In the genomic region with DNA sequence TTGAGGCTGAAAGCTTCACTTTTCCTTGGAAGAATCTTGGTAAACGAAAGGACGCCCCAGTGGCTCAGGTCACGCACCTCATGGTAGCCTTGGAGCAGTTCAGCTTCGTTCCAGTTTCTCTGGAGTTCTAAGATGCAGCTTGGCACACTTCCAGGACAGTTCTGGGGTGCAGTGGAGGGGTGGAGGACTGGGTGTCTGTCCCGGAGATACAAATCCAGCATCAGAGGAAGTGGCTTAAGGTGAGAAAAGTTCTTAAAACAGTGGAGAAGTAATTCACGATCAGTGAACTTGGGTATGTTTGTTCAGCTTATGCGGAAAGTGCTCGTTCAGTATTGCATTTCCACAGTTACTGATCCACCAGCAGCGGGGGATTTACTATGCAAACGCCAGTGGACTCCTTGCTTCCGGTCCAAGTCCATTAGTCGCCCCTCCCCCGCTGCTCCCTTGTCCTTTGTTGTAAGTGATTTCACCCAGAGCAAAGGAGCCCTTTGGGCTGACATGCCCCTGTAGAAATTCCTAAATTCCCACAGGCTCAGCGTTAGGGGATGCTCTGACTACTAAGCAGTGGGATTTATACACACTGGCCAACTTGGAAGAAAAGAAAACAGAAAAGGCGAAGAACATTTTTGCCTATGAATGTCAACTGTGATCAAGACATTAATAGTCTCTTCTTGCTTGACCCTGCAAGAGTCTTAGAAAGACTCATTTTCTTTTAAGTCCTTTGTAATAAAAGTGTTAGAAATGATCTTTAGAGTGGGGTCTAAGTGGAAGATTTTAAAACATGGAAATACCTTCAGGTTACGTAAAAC, we compare ENCODE assay signal across 8 mouse cellular contexts.
DNase-seq lines count a peak whose midpoint lies in the region; ATAC-seq and TF ChIP-seq lines count a peak whose summit lies in the region.

No protein-coding gene starts in this region.

- H3K27ac ChIP-seq in embryonic facial prominence, embryonic 14.5 days (replicated peaks; ENCODE audit: low read depth, low read length) = peak overlapping the region; percentile 17
- H3K27ac ChIP-seq in heart, postnatal 0 days (ENCODE audit: low read depth) = no peak overlapping the region
- H3K27ac ChIP-seq in liver, embryonic 11.5 days (ENCODE audit: low read depth, low read length) = no peak overlapping the region
- peak overlapping the region; percentile 54 for H3K27ac ChIP-seq in neural tube, embryonic 13.5 days (replicated peaks)

- peak overlapping the region; percentile 30 for H3K4me3 ChIP-seq in embryonic facial prominence, embryonic 14.5 days (ENCODE audit: low read depth, low read length)
- peak overlapping the region; percentile 45 for H3K4me3 ChIP-seq in heart, postnatal 0 days (ENCODE audit: low read depth, low read length)
- H3K4me3 ChIP-seq in liver, embryonic 11.5 days (ENCODE audit: low read depth, low read length) = peak overlapping the region; percentile 47
- peak overlapping the region; percentile 44 for H3K4me3 ChIP-seq in neural tube, embryonic 13.5 days

- H3K4me2 ChIP-seq in embryonic facial prominence, embryonic 14.5 days (ENCODE audit: low read depth, low read length) = peak overlapping the region; percentile 60
- H3K4me2 ChIP-seq in heart, postnatal 0 days (ENCODE audit: low read depth, low read length) = peak overlapping the region; percentile 72
- peak overlapping the region; percentile 64 for H3K4me2 ChIP-seq in liver, embryonic 11.5 days
- peak overlapping the region; percentile 84 for H3K4me2 ChIP-seq in neural tube, embryonic 13.5 days

- peak; percentile 80 for ATAC-seq in embryonic facial prominence, embryonic 14.5 days (ENCODE audit: low read depth)
- peak; percentile 55; the same call in 1 of the 2 replicates for ATAC-seq in heart, postnatal 0 days (ENCODE audit: insufficient read depth, low read depth)
- no peak for ATAC-seq in liver, embryonic 11.5 days (replicated peaks; ENCODE audit: low FRiP score)
- ATAC-seq in neural tube, embryonic 13.5 days (ENCODE audit: low read depth) = peak; percentile 91
- no peak for ATAC-seq in monocyte, adult 5-6 weeks (replicated peaks; ENCODE audit: insufficient number of reproducible peaks, low FRiP score, low TSS enrichment, poor library complexity, severe bottlenecking)

- WGBS in embryonic facial prominence, embryonic 14.5 days = 9% methylated on average over 16 of the region's 16 CpGs
- WGBS in heart, postnatal 0 days = 12% methylated on average over 16 of the region's 16 CpGs
- WGBS in liver, embryonic 11.5 days = 12% methylated on average over 16 of the region's 16 CpGs
- WGBS in neural tube, embryonic 13.5 days = 8% methylated on average over 16 of the region's 16 CpGs

- no peaks in the 10 kb centered on the region for H3K9me3 ChIP-seq in embryonic facial prominence, embryonic 14.5 days (ENCODE audit: control insufficient read depth, low read length)
- no peaks in the 10 kb centered on the region for H3K9me3 ChIP-seq in heart, postnatal 0 days (replicated peaks; ENCODE audit: control insufficient read depth, low read length)
- no peaks in the 10 kb centered on the region for H3K9me3 ChIP-seq in liver, embryonic 11.5 days (ENCODE audit: control insufficient read depth, low read length)
- no peaks in the 10 kb centered on the region for H3K9me3 ChIP-seq in neural tube, embryonic 13.5 days

- no peaks in the 10 kb centered on the region for H3K36me3 ChIP-seq in embryonic facial prominence, embryonic 14.5 days (ENCODE audit: control insufficient read depth, insufficient read depth, low read length)
- H3K36me3 ChIP-seq in heart, postnatal 0 days (replicated peaks; ENCODE audit: control insufficient read depth, insufficient read depth, low read length) = no peaks in the 10 kb centered on the region
- no peaks in the 10 kb centered on the region for H3K36me3 ChIP-seq in liver, embryonic 11.5 days (ENCODE audit: control insufficient read depth, insufficient read depth, low read length)
- no peaks in the 10 kb centered on the region for H3K36me3 ChIP-seq in neural tube, embryonic 13.5 days

- H3K27me3 ChIP-seq in embryonic facial prominence, embryonic 14.5 days (replicated peaks; ENCODE audit: control insufficient read depth, insufficient read depth, low read length) = no peaks in the 10 kb centered on the region
- no peaks in the 10 kb centered on the region for H3K27me3 ChIP-seq in heart, postnatal 0 days (ENCODE audit: control insufficient read depth, insufficient read depth, low read length)
- no peaks in the 10 kb centered on the region for H3K27me3 ChIP-seq in liver, embryonic 11.5 days (replicated peaks; ENCODE audit: control insufficient read depth, insufficient read depth, low read length)
- no peaks in the 10 kb centered on the region for H3K27me3 ChIP-seq in neural tube, embryonic 13.5 days

- H3K4me1 ChIP-seq in embryonic facial prominence, embryonic 14.5 days (ENCODE audit: control insufficient read depth, insufficient read depth, low read length) = peaks cover 7% of the 10 kb centered on the region; the same call in 1 of the 2 replicates
- H3K4me1 ChIP-seq in heart, postnatal 0 days (ENCODE audit: control insufficient read depth, insufficient read depth) = peaks cover 13% of the 10 kb centered on the region; the same call in 1 of the 2 replicates
- H3K4me1 ChIP-seq in liver, embryonic 11.5 days (replicated peaks; ENCODE audit: control insufficient read depth, insufficient read depth, low read length) = no peaks in the 10 kb centered on the region
- peaks cover 15% of the 10 kb centered on the region for H3K4me1 ChIP-seq in neural tube, embryonic 13.5 days (replicated peaks)

- H3K9ac ChIP-seq in embryonic facial prominence, embryonic 14.5 days (ENCODE audit: low read depth, low read length) = peak overlapping the region; percentile 44
- H3K9ac ChIP-seq in heart, postnatal 0 days (replicated peaks; ENCODE audit: low read depth, low read length) = 0 out of 2 replicates have a peak overlapping the region, but pooled peaks have one; percentile 37
- no peak overlapping the region; the same call in 1 of the 2 replicates for H3K9ac ChIP-seq in liver, embryonic 11.5 days (ENCODE audit: low read depth, low read length)
- peak overlapping the region; percentile 67 for H3K9ac ChIP-seq in neural tube, embryonic 13.5 days

- DNase-seq in gastrocnemius, postnatal 10 days = peak; percentile 8
- DNase-seq in gastrocnemius, adult 18-20 months (ENCODE audit: low spot score) = no peak
- peak; percentile 82 for DNase-seq in embryonic facial prominence, embryonic 14.5 days (ENCODE audit: low spot score)
- DNase-seq in heart, postnatal 0 days (ENCODE audit: low spot score) = peak; percentile 21
- peak; percentile 87 for DNase-seq in kidney, postnatal 14 days
- peak; percentile 39 for DNase-seq in liver, embryonic 11.5 days (ENCODE audit: low spot score)

- TF ChIP-seq CTCF in heart, postnatal 0 days (IDR thresholded peaks at IDR 0.05; ENCODE audit: low read depth) = no peak

- no peak for TF ChIP-seq EP300 in heart, postnatal 0 days (IDR thresholded peaks at IDR 0.05; ENCODE audit: low read depth)

Comparison
In these comparisons a context has a peak if more than half of its experiments do, and no peak if none do; other contexts are left out.
1. ATAC-seq: peak in embryonic facial prominence, embryonic 14.5 days (single experiment), heart, postnatal 0 days (single experiment) and neural tube, embryonic 13.5 days (single experiment); none in liver, embryonic 11.5 days (single experiment) and monocyte, adult 5-6 weeks (single experiment).
2. H3K27ac ChIP-seq: peak in embryonic facial prominence, embryonic 14.5 days (single experiment) and neural tube, embryonic 13.5 days (single experiment); none in heart, postnatal 0 days (single experiment) and liver, embryonic 11.5 days (single experiment).
3. Peak in every context shown above with its lines, with median percentiles within 50 percentile points of each other: H3K4me2 ChIP-seq and H3K4me3 ChIP-seq.